Mouse (Mus musculus): ENCODE measurements around the gene D1Pas1.

Gene D1Pas1

DNA sequence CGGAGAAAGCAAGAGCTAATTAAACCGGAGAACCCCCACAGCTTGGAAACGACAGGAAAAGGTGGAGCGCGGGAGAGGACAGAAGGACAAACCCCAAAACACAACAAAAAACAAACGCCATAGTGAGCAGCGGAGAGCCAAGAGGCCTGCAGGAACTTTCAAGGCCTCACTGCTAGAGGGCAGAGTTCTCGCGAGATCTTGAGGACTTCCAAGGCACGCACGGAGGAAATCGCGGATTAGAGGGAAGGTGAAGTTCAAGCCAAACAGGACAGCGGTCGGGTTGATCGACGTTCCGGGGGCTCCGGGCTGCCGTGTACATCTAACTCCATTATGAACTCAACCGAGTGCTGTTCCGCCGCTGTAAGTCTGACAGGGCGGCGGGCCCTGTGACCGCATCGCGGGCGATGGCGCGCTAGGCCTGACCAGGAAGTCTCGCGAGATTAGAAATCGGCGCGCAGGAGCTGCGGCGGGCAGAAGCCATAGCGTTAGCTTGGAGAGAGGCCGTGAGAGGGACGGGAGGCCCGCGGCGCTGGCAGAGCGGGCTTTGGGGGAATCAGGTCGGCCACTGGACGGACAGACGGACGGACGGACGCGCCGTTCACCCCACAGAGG, at the start of gene D1Pas1:
Gene D1Pas1, plus strand, starts transcription at position 216 of the 612 bp plus-strand sequence.
- DNase-seq (ENCODE audit: low read depth, low spot score), result no peak

GRCm38 (mm10) chr1:186922489-186923370, 44.5 kb upstream of the D1Pas1 start:
- no peak for DNase-seq (ENCODE audit: low read depth, low spot score)

DNA sequence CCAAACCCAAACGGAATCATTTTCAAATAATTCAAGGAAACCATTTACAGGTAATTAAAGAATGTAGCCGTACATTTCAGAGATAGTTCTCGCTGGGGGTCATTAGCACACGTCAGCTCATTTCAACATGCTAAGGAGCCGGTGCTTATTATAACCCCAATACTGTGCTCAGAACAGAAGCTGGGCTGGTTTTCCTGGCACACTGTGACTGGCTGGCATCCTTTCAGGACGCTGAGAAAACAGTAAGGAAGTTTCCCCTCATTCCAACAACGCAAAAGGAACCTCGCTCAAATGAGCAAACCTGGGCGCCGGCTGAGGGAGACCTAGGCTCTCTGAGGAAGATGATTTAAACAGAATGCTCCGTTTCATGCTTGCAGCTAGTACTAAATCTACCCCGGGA, 43.2 kb upstream of the D1Pas1 start:
- DNase-seq (ENCODE audit: low read depth, low spot score), result no peak

DNA sequence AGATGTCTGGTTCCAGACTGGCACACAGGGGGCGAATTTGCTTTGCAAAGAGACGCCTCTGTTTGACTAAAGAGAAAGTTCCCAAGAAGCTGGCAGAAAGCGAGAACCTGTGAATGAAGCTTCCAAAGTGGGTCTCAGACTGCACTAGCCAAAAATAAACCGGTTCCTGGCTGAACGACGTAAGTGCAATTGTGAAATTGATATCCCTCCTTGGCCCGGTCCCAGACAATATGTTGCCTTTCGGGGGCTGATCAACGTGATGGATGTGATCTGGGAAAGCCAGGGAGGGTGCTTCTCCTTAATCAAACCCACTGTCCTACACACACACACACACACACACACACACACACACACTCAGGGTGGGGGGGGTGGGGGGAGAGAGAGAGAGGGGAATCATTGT, 41.8 kb upstream of the D1Pas1 start:
- no peak for DNase-seq (ENCODE audit: low read depth, low spot score)

GRCm38 (mm10) chr1:186926316-186926949, 40.8 kb upstream of the D1Pas1 start:
- no peak for DNase-seq (ENCODE audit: low read depth, low spot score)

DNA sequence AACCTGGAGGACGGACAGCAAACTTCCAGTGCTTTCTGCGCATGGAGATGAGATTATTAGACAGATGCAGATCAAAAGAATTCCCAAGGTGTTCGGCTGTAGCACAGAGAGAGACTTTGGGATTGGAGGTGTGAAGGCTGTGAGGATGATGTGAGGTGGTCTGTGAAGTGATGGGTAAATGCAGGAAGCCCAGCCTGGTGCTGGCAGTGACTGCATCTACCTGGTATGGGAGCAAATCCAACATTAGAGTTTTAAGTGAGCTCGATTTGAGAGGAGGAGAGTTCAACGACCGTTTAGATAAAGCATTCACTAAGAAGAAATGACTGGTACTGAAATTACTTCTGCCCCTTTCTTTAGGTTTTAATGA, 40.3 kb upstream of the D1Pas1 start:
- no peak for DNase-seq (ENCODE audit: low read depth, low spot score)

DNA sequence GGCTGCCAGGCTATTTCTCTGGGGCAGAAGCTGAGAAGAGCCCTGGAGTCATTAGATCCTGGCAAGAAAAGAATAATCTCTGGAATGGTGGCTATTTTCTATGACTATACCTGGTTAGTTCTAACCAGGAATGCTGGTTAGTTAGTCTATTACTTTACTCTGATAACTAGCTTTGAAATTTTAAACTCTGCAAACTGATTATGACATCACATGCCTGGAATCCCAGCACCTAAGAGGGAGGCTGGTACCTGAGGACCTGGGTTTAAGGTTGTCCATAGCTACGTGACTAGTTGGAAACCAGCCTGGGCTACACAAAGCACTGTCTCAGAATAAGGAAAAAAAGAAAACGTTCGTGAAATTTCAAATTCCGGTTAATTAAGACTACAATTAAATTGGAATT, 39.7 kb upstream of the D1Pas1 start:
- no peak for DNase-seq (ENCODE audit: low read depth, low spot score)

DNA sequence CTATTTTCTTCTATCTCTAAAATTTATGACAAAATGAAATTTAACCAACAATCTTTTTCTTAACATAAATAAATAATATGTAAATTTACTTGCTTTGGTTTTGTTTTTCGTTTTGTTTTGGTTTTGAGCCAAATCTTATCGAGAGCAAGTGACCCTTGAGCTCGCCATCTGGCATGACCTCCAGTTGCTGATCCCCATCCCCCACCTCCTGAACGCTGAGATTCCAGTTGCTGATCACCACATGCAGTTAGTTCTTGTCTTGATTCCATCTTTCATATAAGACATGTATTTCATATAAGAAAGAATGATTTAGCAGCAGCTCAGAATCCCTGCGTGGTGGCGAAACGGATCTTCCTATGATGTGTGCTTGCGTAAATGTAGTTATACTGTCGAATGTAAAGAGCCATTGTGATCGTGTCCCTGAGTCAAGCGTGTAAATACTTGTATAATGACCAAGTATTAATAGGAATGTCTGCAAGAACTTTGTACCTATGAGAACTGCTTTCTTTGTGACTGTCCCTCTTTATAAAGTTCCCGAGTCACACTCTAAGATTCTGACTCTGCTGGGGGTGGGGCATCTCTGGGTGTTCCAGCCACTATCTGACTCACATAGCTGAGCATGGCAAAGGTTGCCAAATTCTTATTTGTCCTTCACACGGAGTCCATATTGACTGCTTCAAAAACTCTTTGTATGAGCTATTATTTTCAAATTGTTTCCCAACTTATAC, 36.9 kb upstream of the D1Pas1 start:
- no peak for DNase-seq (ENCODE audit: low read depth, low spot score)

- no peak for DNase-seq (ENCODE audit: low read depth, low spot score)
Observed at GRCm38 (mm10) chr1:186930888-186931233, 36.4 kb upstream of the D1Pas1 start.

DNA sequence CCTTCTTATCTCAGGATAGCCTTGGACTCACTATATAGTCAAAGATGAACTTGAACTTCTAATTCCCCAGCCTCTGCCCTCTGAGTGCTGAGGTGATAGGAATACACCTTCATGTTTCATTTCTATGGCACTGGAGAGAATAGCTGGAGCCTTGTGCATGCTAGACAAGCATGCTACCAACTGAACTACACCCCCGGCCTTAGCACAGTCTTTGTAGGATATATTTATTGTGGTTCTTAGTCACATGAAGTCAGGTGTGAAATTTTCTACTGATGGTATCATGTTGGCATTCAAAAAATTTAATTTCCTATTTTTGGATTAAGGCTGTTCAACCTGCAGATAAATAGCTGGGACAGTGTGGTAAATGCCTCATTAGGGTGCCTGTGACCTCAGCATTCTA, 33.0 kb upstream of the D1Pas1 start:
- no peak for DNase-seq (ENCODE audit: low read depth, low spot score)

DNA sequence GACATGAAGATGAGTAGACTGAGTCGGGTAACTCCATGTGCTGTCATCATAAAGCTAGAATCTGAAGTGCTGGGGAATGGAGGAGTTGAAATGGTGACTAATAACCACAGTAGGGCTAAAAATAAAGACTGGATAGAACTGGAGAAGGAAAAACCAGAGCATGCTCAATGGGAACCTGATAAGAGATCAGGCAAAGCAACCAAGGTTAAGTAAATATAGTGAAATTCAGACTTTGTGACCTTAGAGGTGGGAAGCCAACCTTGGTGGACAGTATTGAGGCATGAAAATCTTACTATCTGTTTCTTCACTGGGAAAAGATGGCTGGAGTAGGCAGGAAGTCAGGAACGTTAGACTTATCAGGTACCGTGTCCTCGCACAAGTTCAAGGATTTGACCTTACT, 14.8 kb upstream of the D1Pas1 start:
- no peak for DNase-seq (ENCODE audit: low read depth, low spot score)

GRCm38 (mm10) chr1:186954591-186954990, 12.6 kb upstream of the D1Pas1 start:
- no peak for DNase-seq (ENCODE audit: low read depth, low spot score)

GRCm38 (mm10) chr1:186959380-186959779, 7.8 kb upstream of the D1Pas1 start:
- no peak for DNase-seq (ENCODE audit: low read depth, low spot score)

DNA sequence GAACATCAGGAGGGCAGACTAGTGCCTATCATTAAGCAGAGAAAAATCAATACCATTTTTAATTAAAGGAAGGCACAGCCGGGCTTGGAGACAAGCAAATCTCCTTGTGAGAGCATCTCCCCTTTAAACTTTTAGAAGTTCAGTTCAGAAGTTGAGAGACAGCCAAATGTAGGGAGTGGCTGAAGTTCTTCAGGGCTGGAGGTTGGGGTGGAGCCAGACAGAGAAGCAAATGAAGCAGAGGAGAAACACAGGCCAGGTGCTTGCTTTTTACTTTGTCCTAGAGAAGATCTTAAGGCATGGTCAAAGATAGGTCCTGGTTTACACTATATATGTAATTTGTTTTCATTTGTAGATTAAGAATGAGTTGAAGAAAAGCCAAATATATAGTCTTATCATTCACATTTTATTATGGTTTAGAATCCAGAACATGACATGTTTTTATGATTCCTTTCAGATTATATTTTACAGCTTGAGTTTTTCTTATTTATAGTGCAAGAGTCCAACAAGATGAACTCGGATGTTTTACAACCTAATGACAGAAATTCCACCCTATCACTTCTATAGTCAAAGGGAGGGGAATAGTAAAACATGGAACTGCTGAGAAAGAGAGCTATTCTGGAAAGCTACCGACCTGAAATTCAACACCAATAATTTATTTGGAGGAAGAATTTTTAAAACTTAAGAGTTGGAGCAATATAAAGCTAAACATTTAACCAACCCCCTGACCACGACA, 2.9 kb upstream of the D1Pas1 start:
- no peak for DNase-seq (ENCODE audit: low read depth, low spot score)

- no peak for DNase-seq (ENCODE audit: low read depth, low spot score)
Observed at GRCm38 (mm10) chr1:186967926-186968325, 710 bp downstream of the D1Pas1 start.

GRCm38 (mm10) chr1:186976937-186977540, 9.8 kb downstream of the D1Pas1 start:
- DNase-seq (ENCODE audit: low read depth, low spot score), result no peak

DNA sequence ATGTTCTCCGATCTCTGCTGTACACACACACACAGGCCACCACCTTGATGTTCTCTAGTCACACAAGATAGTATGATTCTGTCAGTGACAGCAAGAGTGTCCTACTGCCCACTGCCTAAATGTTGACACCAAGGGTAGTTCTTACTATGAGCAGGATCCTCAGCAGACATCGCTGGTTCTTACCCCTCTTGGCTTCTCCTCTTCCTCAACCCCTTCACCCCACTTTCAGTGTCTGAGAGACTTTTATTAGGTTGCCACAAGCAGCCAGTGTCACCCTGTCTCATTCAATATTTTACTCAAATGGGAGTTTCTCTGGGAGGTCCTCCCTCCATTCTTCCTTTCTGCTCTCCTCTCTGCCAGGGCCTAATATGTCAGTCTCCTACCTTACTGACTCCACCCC, 10.6 kb downstream of the D1Pas1 start:
- no peak for DNase-seq (ENCODE audit: low read depth, low spot score)

GRCm38 (mm10) chr1:186979465-186979864, 12.2 kb downstream of the D1Pas1 start:
- DNase-seq (ENCODE audit: low read depth, low spot score), result no peak

DNA sequence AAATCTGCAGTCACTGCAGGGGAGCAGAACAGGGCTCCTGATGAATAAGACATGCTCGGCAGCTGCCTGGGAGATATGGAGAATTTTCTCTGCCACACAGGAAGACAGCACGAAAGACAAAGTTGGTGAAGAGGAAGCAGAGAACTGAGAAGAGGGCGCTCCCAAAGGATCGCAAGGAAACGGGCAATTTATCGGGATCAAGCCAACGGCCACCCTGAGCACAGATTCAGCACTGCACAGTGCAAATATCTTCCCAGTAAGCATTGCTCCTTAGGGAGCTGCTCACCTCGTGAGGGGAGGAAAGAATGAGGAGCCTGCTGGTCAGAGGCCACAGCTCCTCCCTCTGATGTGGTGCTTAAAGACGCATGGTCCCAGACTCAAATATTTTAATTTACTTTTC, 13.3 kb downstream of the D1Pas1 start:
- DNase-seq (ENCODE audit: low read depth, low spot score), result no peak

DNA sequence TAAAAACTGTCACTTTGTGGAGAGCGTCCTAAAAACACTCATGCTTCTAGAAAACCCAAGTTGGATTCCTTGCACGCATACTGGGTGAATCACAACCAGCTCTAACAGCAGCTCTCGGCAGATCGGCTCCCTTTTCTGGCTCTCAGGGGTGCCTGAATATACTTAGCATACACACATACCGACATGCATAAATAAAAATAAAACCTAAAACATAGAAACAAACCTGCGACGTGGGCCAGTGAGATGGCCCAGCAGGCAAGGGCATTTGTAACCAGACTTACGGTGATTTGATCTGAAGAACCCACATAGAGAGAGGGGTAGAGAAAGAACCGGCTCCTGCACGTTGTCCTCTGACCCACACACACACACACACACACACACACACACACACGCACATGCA, 17.9 kb downstream of the D1Pas1 start:
- DNase-seq (ENCODE audit: low read depth, low spot score), result no peak

DNA sequence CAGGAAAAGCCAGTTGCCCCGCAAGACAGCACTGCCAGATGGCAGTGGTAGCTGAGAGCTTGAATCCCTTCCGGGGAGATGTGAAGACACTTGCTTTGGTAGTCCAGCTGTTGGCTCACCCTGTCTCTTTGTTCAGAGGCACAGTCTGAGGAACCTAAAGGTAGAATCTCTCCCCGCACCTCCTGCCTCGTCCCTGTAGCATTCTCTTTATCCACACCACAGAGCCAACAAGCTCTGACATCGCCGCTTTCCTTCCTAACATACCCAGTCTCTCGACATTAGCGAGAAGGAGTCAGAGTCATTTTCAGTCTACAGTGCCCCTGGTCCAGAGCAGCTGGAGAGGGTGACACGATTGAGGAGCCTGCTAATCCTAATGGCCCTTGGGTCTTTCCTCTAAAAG, 18.9 kb downstream of the D1Pas1 start:
- no peak for DNase-seq (ENCODE audit: low read depth, low spot score)

Data from brain, embryonic 18.5 days (tissue).